Mouse (Mus musculus): ENCODE measurements at regions not wholly inside any gene's neighbourhood (a gene's known extent, or its start where the extent isn't known, plus 50 kb on each side); places are given as distances from the start of the nearest gene placed in this dataset.

- no peak for TF ChIP-seq POLR2A (IDR thresholded peaks at IDR 0.05; ENCODE audit: control insufficient read depth, low read depth, low read length)
- TF ChIP-seq CTCF (IDR thresholded peaks at IDR 0.05; ENCODE audit: control insufficient read depth, insufficient read depth, insufficient replicate concordance, low read depth, low read length): no peak
Measured at GRCm38 (mm10) chr3:14979116-14979613, 93.1 kb downstream of the Car2 start.

All from testis, adult 2 months (tissue).